In the genomic region with DNA sequence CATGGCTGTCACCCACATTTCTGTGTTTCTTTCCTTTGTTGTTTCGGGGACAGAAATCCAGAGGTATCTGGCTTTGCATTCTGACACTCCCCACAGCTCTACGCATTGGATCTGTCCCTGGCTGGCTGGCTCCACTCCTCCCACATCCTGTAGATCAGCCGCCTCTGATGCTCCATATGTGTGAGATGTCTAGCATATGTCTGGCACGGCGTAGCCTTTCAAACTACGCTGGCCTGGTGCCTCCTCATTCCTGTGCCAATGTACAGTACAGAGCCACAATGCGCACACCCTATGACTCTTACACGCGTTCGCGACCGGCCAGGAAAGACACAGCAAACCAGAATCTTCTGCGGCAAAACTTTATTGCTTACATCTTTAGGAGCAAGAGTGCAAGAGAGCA, we compare ENCODE assay signal across 19 mouse cellular contexts. TPM values are rescaled to one million over a fixed set of nuclear protein-coding genes. Genes with fewer than 3 reads are reported as not detected.
DNase-seq lines count a peak whose midpoint lies in the region; ATAC-seq lines count a peak whose summit lies in the region.
"Had no signal": no experiment of that assay in that cellular context is flagged by ENCODE, and none has a peak within 500 bp of the region (broad histone marks: within the 10 kb centered on the region; RNA-seq: fewer than 3 reads in every experiment).

No protein-coding gene starts in this region.

- H3K36me3 ChIP-seq in limb, embryonic 15.5 days = no peaks in the 10 kb centered on the region
- H3K36me3 ChIP-seq: embryonic facial prominence, embryonic 13.5 days; heart, embryonic 12.5 days; hindbrain, embryonic 10.5 days had no signal

- peak; percentile 43 to 72 for DNase-seq in cerebellum, postnatal 25 days
- DNase-seq in cerebellum, adult 9-11 months = no peak
- DNase-seq in MN1 (ENCODE audit: low spot score) = peak; percentile 40
- peak; percentile 50 to 60 for DNase-seq in frontal cortex, postnatal 14 days (ENCODE audit: low spot score in 2 of 2)
- no peak for DNase-seq in kidney, adult 9 months
- DNase-seq in adrenal gland, postnatal 25 days = no peak
- no peak for DNase-seq in natural killer cell, adult 2 months (ENCODE audit: low spot score in 2 of 2)
- DNase-seq: B cell, adult 2 months; gastrocnemius, postnatal 14 days; lung, adult 2 months; thymus, postnatal 14 days had no signal

- no peak for ATAC-seq in limb, embryonic 15.5 days (ENCODE audit: insufficient number of reproducible peaks, low FRiP score, low TSS enrichment, low read depth)
- ATAC-seq: activated CD4-positive, CD25-positive, alpha-beta regulatory T cell, adult 4 months; intestine, embryonic 16.5 days had no signal

- no peaks in the 10 kb centered on the region for H3K9me3 ChIP-seq in limb, embryonic 15.5 days
- H3K9me3 ChIP-seq: embryonic facial prominence, embryonic 13.5 days; heart, embryonic 12.5 days; hindbrain, embryonic 10.5 days had no signal

- no peaks in the 10 kb centered on the region for H3K4me1 ChIP-seq in limb, embryonic 15.5 days

- no peak overlapping the region for H3K9ac ChIP-seq in limb, embryonic 15.5 days
- H3K9ac ChIP-seq: embryonic facial prominence, embryonic 13.5 days; heart, embryonic 12.5 days had no signal

- 0 out of 2 replicates have a peak overlapping the region, but pooled peaks have one; percentile 33 for H3K27ac ChIP-seq in limb, embryonic 15.5 days
- H3K27ac ChIP-seq: embryonic facial prominence, embryonic 13.5 days; hindbrain, embryonic 10.5 days had no signal

- no peak overlapping the region for H3K4me2 ChIP-seq in limb, embryonic 15.5 days
- H3K4me2 ChIP-seq: embryonic facial prominence, embryonic 13.5 days; heart, embryonic 12.5 days had no signal

- WGBS in limb, embryonic 15.5 days = 73% methylated on average over 13 of the region's 13 CpGs

- peaks cover 25% of the 10 kb centered on the region for H3K27me3 ChIP-seq in limb, embryonic 15.5 days
- H3K27me3 ChIP-seq: heart, embryonic 12.5 days had no signal

- no peak overlapping the region for H3K4me3 ChIP-seq in limb, embryonic 15.5 days
- H3K4me3 ChIP-seq: embryonic facial prominence, embryonic 13.5 days; heart, embryonic 12.5 days; hindbrain, embryonic 10.5 days had no signal

RNA-seq across cellular contexts. Expression of gene Trim67, which starts 8.3 kb away (rescaled TPM):
- 0.06 and 0.14 TPM in 2 replicates for polyA plus RNA-seq in limb, embryonic 15.5 days (2015; fragmentation: Nextera tagmentation; extraction: Ambion mirVana)
- 2.2 and 3.0 TPM in 2 replicates for total RNA-seq in adrenal gland, postnatal 25 days (2021)
- total RNA-seq: megakaryocyte progenitor cell, adult 5-6 weeks; MEL had no signal
- polyA plus RNA-seq: activated CD4-positive, CD25-positive, alpha-beta regulatory T cell, adult 4 months had no signal

RNA-seq across cellular contexts. Expression of gene Fam89a, which starts 33.0 kb away (rescaled TPM):
- polyA plus RNA-seq in limb, embryonic 15.5 days (2015; fragmentation: Nextera tagmentation; extraction: Ambion mirVana) = 5.5 and 7.4 TPM in 2 replicates
- total RNA-seq in adrenal gland, postnatal 25 days (2021) = 0.24 TPM in 1 of 2 replicates, not detected in the other
- total RNA-seq: megakaryocyte progenitor cell, adult 5-6 weeks had no signal

Comparison
In these comparisons a context has a peak if more than half of its experiments do, and no peak if none do; other contexts are left out.
1. DNase-seq: peak in cerebellum, postnatal 25 days (2 of 2), MN1 (single experiment) and frontal cortex, postnatal 14 days (2 of 2); none in cerebellum, adult 9-11 months (single experiment), kidney, adult 9 months (single experiment), adrenal gland, postnatal 25 days (single experiment) and natural killer cell, adult 2 months (0 of 2).